8 mouse cellular contexts compared by ENCODE assay signal in genomic region chr2:6405059-6406033, GRCm38 (mm10).
DNase-seq lines count a peak whose midpoint lies in the region; ATAC-seq lines count a peak whose summit lies in the region.

No protein-coding gene starts in this region.

- peaks cover 31% of the 10 kb centered on the region for H3K4me1 ChIP-seq in hindbrain, embryonic 13.5 days (replicated peaks)

- no peak overlapping the region for H3K4me2 ChIP-seq in hindbrain, embryonic 13.5 days

- no peak overlapping the region for H3K9ac ChIP-seq in hindbrain, embryonic 13.5 days

- H3K36me3 ChIP-seq in hindbrain, embryonic 13.5 days = no peaks in the 10 kb centered on the region

- no peaks in the 10 kb centered on the region for H3K27me3 ChIP-seq in hindbrain, embryonic 13.5 days

- H3K9me3 ChIP-seq in hindbrain, embryonic 13.5 days = no peaks in the 10 kb centered on the region

- DNase-seq in Muller cell, postnatal 12 days (ENCODE audit: inconsistent ontology term) = peak; percentile 69
- DNase-seq in cerebellum, adult 9-10 months = peak; percentile 93
- peak; percentile 67 to 92 for DNase-seq in frontal cortex, adult 2 months (ENCODE audit: extremely low spot score in 1 of 2, low spot score in 1 of 2)
- peak; percentile 64 to 89 for DNase-seq in layer of hippocampus, postnatal 14 days (ENCODE audit: low spot score in 2 of 2)
- DNase-seq in lung, postnatal 10 days = peak; percentile 91
- DNase-seq in retina, embryonic 14.5 days (ENCODE audit: low spot score) = peak; percentile 93
- DNase-seq in thymus, postnatal 4 days = peak; percentile 70

- no peak overlapping the region for H3K27ac ChIP-seq in hindbrain, embryonic 13.5 days

- no peak overlapping the region for H3K4me3 ChIP-seq in hindbrain, embryonic 13.5 days

- ATAC-seq in hindbrain, embryonic 13.5 days (ENCODE audit: low FRiP score) = peak; percentile 84

- WGBS in hindbrain, embryonic 13.5 days = 26% methylated on average over 10 of the region's 10 CpGs
